Mouse (Mus musculus) hindbrain, embryonic 11.5 days (tissue): ENCODE results near the gene Gm3417. TPM values are rescaled to one million over a fixed set of nuclear protein-coding genes. Genes with fewer than 3 reads are reported as not detected.
A peak's percentile ranks its signal among the peaks of the same experiment; 100 is the strongest.
"Not testable (repeated sequence)": the region's sequence is repeated elsewhere in the genome, so short reads cannot be mapped to it uniquely, and the experiment has no call there.

Experiments used
- ATAC-seq: fragments of 200-750 bp; cut with Nextera tagmentation; 2 replicates; pipeline ENCODE4 v1.8.0; 2017; ENCODE audit warnings: mild to moderate bottlenecking, moderate TSS enrichment, moderate library complexity; ENCODE audit not compliant: low FRiP score
- DNase-seq: peaks from one replicate; pipeline ENCODE4 v3.0.0-alpha.2; 2015; ENCODE audit warnings: low spot score
- H3K27ac ChIP-seq: fragments of 300-500 bp; sonication (generic); 2 replicates; pipeline ENCODE4 v1.5.1; 2014; ENCODE audit warnings: mild to moderate bottlenecking, low read depth, low read length
- H3K27me3 ChIP-seq: fragments of 300-500 bp; sonication (generic); 2 replicates; pipeline ENCODE4 v1.6.1; 2014; ENCODE audit warnings: mild to moderate bottlenecking, low read length, moderate library complexity, mixed read lengths; ENCODE audit not compliant: control insufficient read depth, insufficient read depth
- H3K36me3 ChIP-seq: fragments of 300-500 bp; sonication (generic); 2 replicates; pipeline ENCODE4 v1.6.1; 2014; ENCODE audit warnings: mild to moderate bottlenecking, low read length, moderate library complexity, mixed read lengths; ENCODE audit not compliant: control insufficient read depth, insufficient read depth
- H3K4me1 ChIP-seq: fragments of 300-500 bp; sonication (generic); replicated peaks from 2 replicates; pipeline ENCODE4 v1.6.1; 2014; ENCODE audit warnings: low read length, mixed read lengths; ENCODE audit not compliant: control insufficient read depth, insufficient read depth
- H3K4me2 ChIP-seq: fragments of 300-500 bp; sonication (generic); replicated peaks from 2 replicates; pipeline ENCODE4 v1.6.1; 2014; ENCODE audit warnings: mild to moderate bottlenecking, low read depth, low read length
- H3K4me3 ChIP-seq: fragments of 300-500 bp; sonication (generic); 2 replicates; pipeline ENCODE4 v1.5.1; 2014; ENCODE audit warnings: low read depth, low read length
- H3K9ac ChIP-seq: fragments of 300-500 bp; sonication (generic); 2 replicates; pipeline ENCODE4 v1.6.1; 2014; ENCODE audit warnings: low read depth, low read length
- H3K9me3 ChIP-seq: fragments of 300-500 bp; sonication (generic); 2 replicates; pipeline ENCODE4 v1.6.1; 2016; ENCODE audit warnings: low read length; ENCODE audit not compliant: control insufficient read depth
- WGBS: fragments of 180-500 bp; shearing (Covaris S2); extraction: QIAGEN DNeasy Blood & Tissue Kit; methylation state at CpG from one replicate; pipeline ENCODE4 v1.1.7; 2014; 5-methylcytosine and 5-hydroxymethylcytosine counted together
- polyA plus RNA-seq: library from polyadenylated mRNA; unstranded; fragments of >200 nt; fragmentation: Nextera tagmentation; extraction: Ambion mirVana; gene quantifications from 2 replicates; pipeline ENCODE4 v1.2.1, GENCODE M21; 2014

Gene Gm3417
- polyA plus RNA-seq, 1 experiment from 2014 or later: 0.54 TPM

DNA sequence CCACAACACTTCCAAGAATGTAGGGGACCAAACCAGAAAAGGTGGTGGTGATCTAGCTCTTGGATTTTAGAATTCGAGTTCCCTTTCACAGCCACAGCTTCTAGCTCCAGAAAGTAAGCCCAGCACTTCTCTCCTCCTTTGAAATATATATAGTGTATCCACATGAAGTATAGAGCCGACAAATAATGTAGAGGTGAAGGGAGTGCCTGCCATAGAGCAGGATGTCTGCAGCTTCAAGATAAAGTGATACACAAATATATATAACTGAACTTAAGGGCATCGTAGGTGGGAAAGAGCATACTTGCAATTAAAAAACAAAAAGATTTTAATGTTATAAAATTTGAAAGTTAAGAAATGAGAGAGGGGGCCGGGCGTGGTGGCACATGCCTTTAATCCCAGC lies 15.6 kb upstream of the Gm3417 start:
- DNase-seq, H3K36me3 ChIP-seq, H3K4me2 ChIP-seq: not testable (repeated sequence)

DNA sequence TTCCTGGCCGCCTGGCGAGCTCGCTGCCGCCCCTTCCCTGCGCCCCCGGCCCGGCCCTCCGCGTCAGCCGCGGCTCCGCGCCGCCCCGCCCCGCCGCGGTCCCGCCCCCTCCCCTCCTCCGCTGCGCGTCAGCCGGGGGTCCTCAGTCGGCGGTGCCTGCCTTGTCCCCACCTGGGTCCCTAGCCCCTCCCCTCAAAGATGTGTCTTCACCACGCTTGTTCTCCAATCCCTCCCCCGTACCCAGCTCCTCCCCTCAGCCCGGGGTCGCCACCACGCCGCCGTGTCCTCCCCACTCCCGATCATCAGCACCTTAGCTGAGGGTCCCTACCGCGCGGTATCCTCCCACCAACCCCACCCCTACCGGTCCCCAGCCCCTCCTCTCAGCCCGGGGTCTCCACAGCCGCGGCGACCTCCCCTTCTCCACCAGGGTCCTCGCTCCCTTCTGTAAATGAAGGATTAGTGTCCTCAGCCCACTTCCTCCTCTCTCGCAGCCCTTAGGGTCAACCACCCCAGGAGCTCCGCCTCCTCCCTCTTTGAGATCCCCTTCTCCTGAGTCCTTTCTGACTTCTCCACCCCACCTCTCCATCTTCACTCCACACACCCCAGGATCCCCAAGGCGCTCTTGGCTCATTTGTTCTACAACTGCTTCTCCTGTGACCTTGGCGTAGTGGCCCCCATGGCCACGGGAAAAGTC lies 14.7 kb upstream of the Gm3417 start:
- not testable (repeated sequence) for H3K4me2 ChIP-seq, H3K9me3 ChIP-seq, H3K4me1 ChIP-seq, H3K27me3 ChIP-seq, H3K27ac ChIP-seq, DNase-seq, H3K9ac ChIP-seq, H3K36me3 ChIP-seq, H3K4me3 ChIP-seq
- ATAC-seq: peak; percentile 91
- WGBS: no CpG with 5 or more reads among the region's 47 CpGs

More for the DNA sequence above, 15.6 kb upstream of the Gm3417 start:
- H3K27ac ChIP-seq, H3K4me3 ChIP-seq, H3K9ac ChIP-seq, H3K27me3 ChIP-seq, ATAC-seq, H3K4me1 ChIP-seq, H3K9me3 ChIP-seq: not testable (repeated sequence)
- WGBS: no CpG with 5 or more reads among the region's 5 CpGs

DNA sequence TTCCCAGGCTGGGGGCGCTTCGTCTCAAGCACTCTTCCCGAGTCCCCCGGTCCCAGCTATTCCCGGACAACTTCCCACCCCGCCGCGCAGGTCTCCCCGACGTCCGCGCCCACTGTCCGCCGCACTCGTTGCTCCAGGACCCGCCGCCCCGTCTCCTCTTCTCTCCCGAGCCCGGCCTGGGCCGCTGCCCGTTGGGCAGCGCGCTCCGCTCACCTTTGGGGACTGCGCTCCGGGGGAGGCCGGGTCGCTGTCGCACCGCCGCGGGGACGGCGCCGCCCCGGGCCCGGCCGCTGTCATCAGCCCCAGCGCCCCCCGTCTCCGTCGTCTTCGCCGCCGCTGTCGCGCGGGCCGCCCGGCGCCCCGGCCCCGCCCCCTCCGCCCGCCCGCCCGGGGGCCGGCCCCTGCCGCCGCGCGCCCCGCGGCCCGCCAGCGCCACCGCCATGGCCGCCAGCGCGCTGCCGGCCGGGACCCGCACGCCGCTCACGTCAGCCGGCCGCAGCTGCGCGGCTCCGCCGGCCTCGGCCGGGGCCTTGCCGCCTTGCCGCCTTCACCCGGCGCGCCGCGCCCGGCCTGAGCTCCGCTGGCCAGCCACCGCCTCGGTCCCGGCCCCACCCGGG lies 14.0 kb upstream of the Gm3417 start:
- H3K27me3 ChIP-seq, H3K4me1 ChIP-seq, DNase-seq, H3K36me3 ChIP-seq, H3K9ac ChIP-seq, H3K9me3 ChIP-seq, H3K4me2 ChIP-seq, H3K27ac ChIP-seq, H3K4me3 ChIP-seq: not testable (repeated sequence)
- peak; percentile 81 for ATAC-seq
- no CpG with 5 or more reads among the region's 98 CpGs for WGBS

- not testable (repeated sequence) for H3K36me3 ChIP-seq, H3K4me3 ChIP-seq, ATAC-seq, H3K27me3 ChIP-seq, H3K4me1 ChIP-seq, H3K4me2 ChIP-seq, H3K9ac ChIP-seq, H3K9me3 ChIP-seq, DNase-seq, H3K27ac ChIP-seq
- 83% methylated on average over 4 of the region's 5 CpGs for WGBS
Observed at GRCm38 (mm10) chr17:14990116-14990702, 11.6 kb upstream of the Gm3417 start.

DNA sequence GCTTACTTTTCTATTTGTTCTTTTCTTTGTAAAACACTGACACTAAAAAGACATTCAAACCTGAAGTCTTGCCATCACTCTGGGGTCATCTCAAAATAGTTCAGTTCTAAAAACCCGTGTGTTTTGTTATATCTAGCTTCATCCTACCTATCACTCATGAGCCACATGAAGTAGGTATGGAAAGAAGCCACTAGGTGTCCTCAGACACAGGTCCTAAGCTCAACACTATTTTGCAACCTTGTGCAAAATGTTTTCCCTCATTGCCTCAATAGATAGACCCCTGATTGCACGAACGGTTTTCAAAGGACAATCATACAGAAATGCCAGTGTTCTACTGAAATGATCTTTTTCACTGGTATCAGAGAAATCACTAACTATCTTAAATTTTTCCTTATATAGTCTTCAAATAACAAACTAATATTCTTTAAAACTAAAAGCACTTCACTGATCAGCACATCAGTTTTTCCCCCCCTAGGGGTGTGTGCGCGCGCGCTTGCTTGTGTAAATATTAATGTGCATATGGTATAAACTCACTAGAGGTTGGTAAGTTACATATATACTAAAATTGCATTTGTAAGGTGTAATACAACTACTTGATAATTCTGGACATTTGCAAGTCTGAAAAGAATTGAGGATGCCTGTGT lies 750 bp downstream of the Gm3417 start:
- H3K9ac ChIP-seq, H3K4me3 ChIP-seq, H3K27ac ChIP-seq, H3K4me2 ChIP-seq, H3K4me1 ChIP-seq, DNase-seq, H3K9me3 ChIP-seq, H3K36me3 ChIP-seq, H3K27me3 ChIP-seq: not testable (repeated sequence)
- peak; percentile 23 for ATAC-seq
- under 1% methylated on average over 4 of the region's 7 CpGs for WGBS

- not testable (repeated sequence) for H3K36me3 ChIP-seq, DNase-seq, H3K4me3 ChIP-seq, H3K27ac ChIP-seq, H3K9me3 ChIP-seq, H3K9ac ChIP-seq, H3K4me1 ChIP-seq, ATAC-seq, H3K27me3 ChIP-seq, H3K4me2 ChIP-seq
- WGBS: no CpG with 5 or more reads among the region's 6 CpGs
Observed at GRCm38 (mm10) chr17:14968373-14968913, 10.1 kb downstream of the Gm3417 start.

DNA sequence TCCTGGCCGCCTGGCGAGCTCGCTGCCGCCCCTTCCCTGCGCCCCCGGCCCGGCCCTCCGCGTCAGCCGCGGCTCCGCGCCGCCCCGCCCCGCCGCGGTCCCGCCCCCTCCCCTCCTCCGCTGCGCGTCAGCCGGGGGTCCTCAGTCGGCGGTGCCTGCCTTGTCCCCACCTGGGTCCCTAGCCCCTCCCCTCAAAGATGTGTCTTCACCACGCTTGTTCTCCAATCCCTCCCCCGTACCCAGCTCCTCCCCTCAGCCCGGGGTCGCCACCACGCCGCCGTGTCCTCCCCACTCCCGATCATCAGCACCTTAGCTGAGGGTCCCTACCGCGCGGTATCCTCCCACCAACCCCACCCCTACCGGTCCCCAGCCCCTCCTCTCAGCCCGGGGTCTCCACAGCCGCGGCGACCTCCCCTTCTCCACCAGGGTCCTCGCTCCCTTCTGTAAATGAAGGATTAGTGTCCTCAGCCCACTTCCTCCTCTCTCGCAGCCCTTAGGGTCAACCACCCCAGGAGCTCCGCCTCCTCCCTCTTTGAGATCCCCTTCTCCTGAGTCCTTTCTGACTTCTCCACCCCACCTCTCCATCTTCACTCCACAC lies 16.9 kb downstream of the Gm3417 start:
- WGBS: no CpG with 5 or more reads among the region's 44 CpGs
- H3K4me3 ChIP-seq, H3K4me2 ChIP-seq, H3K4me1 ChIP-seq, H3K9ac ChIP-seq, H3K27ac ChIP-seq, H3K27me3 ChIP-seq, H3K36me3 ChIP-seq, H3K9me3 ChIP-seq, DNase-seq: not testable (repeated sequence)
- ATAC-seq: peak; percentile 92

DNA sequence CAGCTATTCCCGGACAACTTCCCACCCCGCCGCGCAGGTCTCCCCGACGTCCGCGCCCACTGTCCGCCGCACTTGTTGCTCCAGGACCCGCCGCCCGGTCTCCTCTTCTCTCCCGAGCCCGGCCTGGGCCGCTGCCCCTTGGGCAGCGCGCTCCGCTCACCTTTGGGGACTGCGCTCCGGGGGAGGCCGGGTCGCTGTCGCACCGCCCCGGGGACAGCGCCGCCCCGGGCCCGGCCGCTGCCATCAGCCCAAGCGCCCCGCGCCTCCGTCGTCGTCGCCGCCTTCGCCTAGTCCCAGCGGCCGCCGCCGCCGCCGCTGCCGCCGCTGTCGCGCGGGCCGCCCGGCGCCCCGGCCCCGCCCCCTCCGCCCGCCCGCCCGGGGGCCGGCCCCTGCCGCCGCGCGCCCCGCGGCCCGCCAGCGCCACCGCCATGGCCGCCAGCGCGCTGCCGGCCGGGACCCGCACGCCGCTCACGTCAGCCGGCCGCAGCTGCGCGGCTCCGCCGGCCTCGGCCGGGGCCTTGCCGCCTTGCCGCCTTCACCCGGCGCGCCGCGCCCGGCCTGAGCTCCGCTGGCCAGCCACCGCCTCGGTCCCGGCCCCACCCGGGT lies 17.5 kb downstream of the Gm3417 start, which contains the start of gene Phf10:
Gene Phf10 (minus strand): TSS at position 323 of the 606 bp plus-strand sequence.
- H3K36me3 ChIP-seq, H3K27me3 ChIP-seq, H3K4me1 ChIP-seq, H3K27ac ChIP-seq, H3K9me3 ChIP-seq: not testable (repeated sequence)
- peak within 1 kb of the TSS; percentile 93 for H3K4me2 ChIP-seq
- peak within 1 kb of the TSS; percentile 66 for H3K9ac ChIP-seq
- peak within 1 kb of the TSS; percentile 61 for H3K4me3 ChIP-seq
- WGBS: under 1% methylated on average over 37 of the region's 100 CpGs
- DNase-seq: peak; percentile 47
- ATAC-seq: peak; percentile 80
